In the genomic region with DNA sequence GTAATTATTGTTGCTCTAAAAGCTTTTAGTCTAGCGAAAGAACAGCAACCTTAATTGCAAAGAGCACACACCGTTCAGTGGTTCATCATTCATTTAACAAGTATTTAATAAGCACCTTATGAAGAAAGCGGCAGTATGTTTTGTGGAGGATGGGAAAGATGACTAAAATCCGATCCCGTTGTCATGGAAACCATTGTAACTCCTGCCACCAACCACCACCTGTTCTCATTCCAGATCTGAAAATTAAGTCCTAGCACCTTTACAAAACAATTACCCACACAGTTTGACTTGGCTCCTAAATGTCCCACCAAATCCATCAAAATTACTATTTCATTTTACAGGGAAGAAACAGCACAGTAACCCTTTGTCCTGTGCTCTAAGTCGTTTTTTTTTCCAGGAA, we compare ENCODE assay signal across 8 mouse cellular contexts. TPM values are rescaled to one million over a fixed set of nuclear protein-coding genes. Genes with fewer than 3 reads are reported as not detected.
DNase-seq lines count a peak whose midpoint lies in the region; ATAC-seq lines count a peak whose summit lies in the region.

No protein-coding gene starts in this region.

- DNase-seq in left cerebral cortex, adult 11 months (ENCODE audit: low spot score), result peak; percentile 51
- DNase-seq in left cerebral cortex, postnatal 36 days (ENCODE audit: low spot score in 2 of 2), result no peak
- DNase-seq in cerebellum, postnatal 10 days, result peak; percentile 55 to 79
- no peak for DNase-seq in frontal cortex, postnatal 25 days (ENCODE audit: low spot score in 2 of 2)
- DNase-seq in gastrocnemius, adult 8-10 months (ENCODE audit: low spot score in 2 of 2), result no peak
- DNase-seq in spleen, postnatal 10 days (ENCODE audit: low spot score in 2 of 2), result no peak

- 19% methylated on average over 6 of the region's 6 CpGs for WGBS in hindbrain, embryonic 15.5 days
- 18% methylated on average over 6 of the region's 6 CpGs for WGBS in midbrain, embryonic 13.5 days

- no peaks in the 10 kb centered on the region for H3K9me3 ChIP-seq in hindbrain, embryonic 15.5 days
- H3K9me3 ChIP-seq in midbrain, embryonic 13.5 days, result no peaks in the 10 kb centered on the region

- peak overlapping the region; percentile 48 for H3K4me3 ChIP-seq in hindbrain, embryonic 15.5 days
- H3K4me3 ChIP-seq in midbrain, embryonic 13.5 days (replicated peaks), result peak overlapping the region; percentile 51

- no peaks in the 10 kb centered on the region for H3K27me3 ChIP-seq in hindbrain, embryonic 15.5 days
- H3K27me3 ChIP-seq in midbrain, embryonic 13.5 days, result no peaks in the 10 kb centered on the region

- ATAC-seq in hindbrain, embryonic 15.5 days (ENCODE audit: low FRiP score, low read depth), result peak; percentile 9; the same call in 1 of the 2 replicates
- ATAC-seq in midbrain, embryonic 13.5 days, result peak; percentile 10

- intact Hi-C loops in left cerebral cortex, postnatal 36 days (cut with DNase I), result no loop called here

- H3K27ac ChIP-seq in hindbrain, embryonic 15.5 days (replicated peaks), result peak overlapping the region; percentile 93
- peak overlapping the region; percentile 67 for H3K27ac ChIP-seq in midbrain, embryonic 13.5 days

- H3K4me1 ChIP-seq in hindbrain, embryonic 15.5 days (replicated peaks), result peaks cover 16% of the 10 kb centered on the region
- peaks cover 21% of the 10 kb centered on the region for H3K4me1 ChIP-seq in midbrain, embryonic 13.5 days (replicated peaks)

- peak overlapping the region; percentile 36 for H3K9ac ChIP-seq in hindbrain, embryonic 15.5 days
- no peak overlapping the region for H3K9ac ChIP-seq in midbrain, embryonic 13.5 days (replicated peaks)

- H3K36me3 ChIP-seq in hindbrain, embryonic 15.5 days, result no peaks in the 10 kb centered on the region
- H3K36me3 ChIP-seq in midbrain, embryonic 13.5 days, result no peaks in the 10 kb centered on the region

- peak overlapping the region; percentile 60 for H3K4me2 ChIP-seq in hindbrain, embryonic 15.5 days
- peak overlapping the region; percentile 60 for H3K4me2 ChIP-seq in midbrain, embryonic 13.5 days (replicated peaks)

RNA-seq across cellular contexts. Expression of gene Cep41, which starts 0.7 kb away (rescaled TPM):
- total RNA-seq in left cerebral cortex, postnatal 36 days (2021), result 1 to 10 TPM; 7.1 to 9.0 TPM
- 11.7 and 12.7 TPM in 2 replicates for polyA plus RNA-seq in hindbrain, embryonic 15.5 days (2015; fragmentation: Nextera tagmentation; extraction: Ambion mirVana)
- polyA plus RNA-seq in midbrain, embryonic 13.5 days (2015; fragmentation: Nextera tagmentation; extraction: Ambion mirVana), result 15.5 and 17.1 TPM in 2 replicates
- under 1 TPM; 0.12 to 0.83 (median 0.41) TPM for total RNA-seq in gastrocnemius, adult 8-10 months (2022)

RNA-seq across cellular contexts. Expression of gene Mest, which starts 29.1 kb away (rescaled TPM):
- total RNA-seq in left cerebral cortex, postnatal 36 days (2021), result 100 to 1,000 TPM in 1 of 2 experiments, 10 to 100 TPM in 1; 99.8 to 118 TPM
- 321 and 324 TPM in 2 replicates for polyA plus RNA-seq in hindbrain, embryonic 15.5 days (2015; fragmentation: Nextera tagmentation; extraction: Ambion mirVana)
- polyA plus RNA-seq in midbrain, embryonic 13.5 days (2015; fragmentation: Nextera tagmentation; extraction: Ambion mirVana), result 409 and 424 TPM in 2 replicates
- total RNA-seq in gastrocnemius, adult 8-10 months (2022), result 1 to 10 TPM; 1.2 to 2.9 (median 1.5) TPM

RNA-seq across cellular contexts. Expression of gene Cpa1, which starts 55.2 kb away (rescaled TPM):
- not detected for total RNA-seq in left cerebral cortex, postnatal 36 days (2021)
- polyA plus RNA-seq in hindbrain, embryonic 15.5 days (2015; fragmentation: Nextera tagmentation; extraction: Ambion mirVana), result 0.73 and 1.0 TPM in 2 replicates
- polyA plus RNA-seq in midbrain, embryonic 13.5 days (2015; fragmentation: Nextera tagmentation; extraction: Ambion mirVana), result 0.63 and 0.79 TPM in 2 replicates
- total RNA-seq in gastrocnemius, adult 8-10 months (2022), result not detected

Comparison
In these comparisons a context has a peak if more than half of its experiments do, and no peak if none do; other contexts are left out.
1. DNase-seq: peak in left cerebral cortex, adult 11 months (single experiment) and cerebellum, postnatal 10 days (2 of 2); none in left cerebral cortex, postnatal 36 days (0 of 2), frontal cortex, postnatal 25 days (0 of 2), gastrocnemius, adult 8-10 months (0 of 2) and spleen, postnatal 10 days (0 of 2).
2. RNA of gene Cep41, which starts 0.7 kb away (total RNA-seq): 7.1 to 9.0 TPM in left cerebral cortex, postnatal 36 days; 0.12 to 0.83 TPM in gastrocnemius, adult 8-10 months; every median in the first group is over 4 times any median in the second.
3. RNA of gene Mest, which starts 29.1 kb away (total RNA-seq): 99.8 to 118 TPM in left cerebral cortex, postnatal 36 days; 1.2 to 2.9 TPM in gastrocnemius, adult 8-10 months; every median in the first group is over 10 times any median in the second.